Mouse (Mus musculus) lung, adult 18-20 months (tissue): ENCODE measurements around the gene Nme3.
A peak's percentile ranks its signal among the peaks of the same experiment; 100 is the strongest.

ENCODE experiments used
- DNase-seq, 2 experiments: peaks; one replicate each; pipeline ENCODE4 v3.0.0; 2022; ENCODE audit warnings: mixed read lengths in 2 of 2

The Nme3 gene

DNA sequence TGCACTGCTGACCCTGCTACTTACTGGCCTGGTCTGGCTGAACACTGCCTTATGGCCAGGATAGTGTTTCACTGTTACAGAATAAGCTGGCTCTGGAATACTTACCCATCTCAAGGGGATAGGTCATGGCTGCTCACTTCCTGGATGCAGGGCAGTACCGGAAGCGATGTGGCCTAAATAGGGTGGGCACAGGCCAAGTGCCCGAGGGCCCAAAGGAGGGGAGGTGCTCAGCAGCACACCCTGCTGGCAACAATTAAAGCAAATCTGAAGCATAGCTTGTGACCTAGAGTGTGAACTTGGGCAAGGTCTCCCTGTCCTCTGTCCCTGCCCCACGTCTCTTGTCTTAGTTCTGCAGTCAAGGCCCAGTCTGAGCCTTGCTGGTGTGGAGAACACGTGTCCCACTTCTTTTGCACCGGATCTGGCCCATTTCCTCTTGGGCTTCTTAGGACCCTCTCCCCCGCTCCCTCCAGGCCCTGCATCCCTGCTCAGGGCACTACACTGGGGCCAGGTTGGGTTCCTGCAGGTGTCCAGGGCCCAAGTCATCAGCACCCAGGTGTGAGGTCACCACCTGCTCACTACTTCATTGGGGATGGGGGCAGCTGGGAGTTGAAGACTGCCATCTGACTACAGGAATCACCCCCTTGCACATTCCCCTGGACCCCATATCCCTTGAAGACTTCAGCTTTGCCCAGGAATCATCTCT, 14.4 kb upstream of the Nme3 start:
- DNase-seq = no peak

GRCm38 (mm10) chr17:24884391-24884790, 11.9 kb upstream of the Nme3 start:
- no peak for DNase-seq

DNA sequence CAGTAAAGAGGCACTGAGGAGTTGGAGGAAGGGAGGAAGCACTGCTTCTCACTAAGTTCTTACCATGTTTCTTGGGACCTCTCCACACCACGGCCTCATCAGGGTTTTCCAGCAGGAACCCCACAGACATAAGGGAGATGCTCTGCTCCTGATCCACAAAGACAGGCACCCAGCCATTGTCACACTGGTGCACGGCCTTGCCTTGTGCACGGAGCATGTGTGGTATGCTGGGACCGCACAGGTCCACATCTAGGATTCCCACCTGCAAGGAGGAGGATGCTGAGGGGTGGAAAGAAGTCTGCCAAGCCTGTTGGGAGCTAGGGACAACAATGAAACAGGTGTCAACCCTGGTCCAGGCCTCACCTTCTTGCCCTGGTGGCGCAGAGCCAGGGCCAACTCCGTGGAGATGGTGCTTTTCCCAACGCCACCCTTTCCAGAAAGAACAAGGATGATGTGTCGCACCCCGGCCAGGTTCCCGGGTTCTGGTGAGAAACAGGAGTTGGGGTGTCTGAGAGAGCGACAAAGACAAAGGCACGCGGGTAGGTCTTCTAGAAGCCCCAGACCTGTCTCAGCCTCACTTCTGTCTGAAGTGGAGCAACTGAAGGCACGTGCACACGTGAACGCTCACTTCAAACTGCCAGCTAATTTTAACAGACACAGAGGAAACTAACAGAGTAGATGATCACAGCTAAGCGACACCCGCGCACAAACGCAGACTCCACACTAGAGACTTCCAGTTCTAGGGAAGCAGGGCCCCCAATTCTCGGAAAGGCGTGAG, 10.8 kb upstream of the Nme3 start:
- DNase-seq = no peak

- DNase-seq = peak; percentile 99
These were observed 10.0 kb upstream of the Nme3 start, which contains the start of the genes Nubp2 and Spsb3 for GRCm38 (mm10) chr17:24886134-24886931. Gene Nubp2, minus strand, starts transcription at chr17:24886349. Gene Spsb3, plus strand, starts transcription at chr17:24886643.

GRCm38 (mm10) chr17:24886932-24887271, 9.4 kb upstream of the Nme3 start:
- DNase-seq = no peak

DNA sequence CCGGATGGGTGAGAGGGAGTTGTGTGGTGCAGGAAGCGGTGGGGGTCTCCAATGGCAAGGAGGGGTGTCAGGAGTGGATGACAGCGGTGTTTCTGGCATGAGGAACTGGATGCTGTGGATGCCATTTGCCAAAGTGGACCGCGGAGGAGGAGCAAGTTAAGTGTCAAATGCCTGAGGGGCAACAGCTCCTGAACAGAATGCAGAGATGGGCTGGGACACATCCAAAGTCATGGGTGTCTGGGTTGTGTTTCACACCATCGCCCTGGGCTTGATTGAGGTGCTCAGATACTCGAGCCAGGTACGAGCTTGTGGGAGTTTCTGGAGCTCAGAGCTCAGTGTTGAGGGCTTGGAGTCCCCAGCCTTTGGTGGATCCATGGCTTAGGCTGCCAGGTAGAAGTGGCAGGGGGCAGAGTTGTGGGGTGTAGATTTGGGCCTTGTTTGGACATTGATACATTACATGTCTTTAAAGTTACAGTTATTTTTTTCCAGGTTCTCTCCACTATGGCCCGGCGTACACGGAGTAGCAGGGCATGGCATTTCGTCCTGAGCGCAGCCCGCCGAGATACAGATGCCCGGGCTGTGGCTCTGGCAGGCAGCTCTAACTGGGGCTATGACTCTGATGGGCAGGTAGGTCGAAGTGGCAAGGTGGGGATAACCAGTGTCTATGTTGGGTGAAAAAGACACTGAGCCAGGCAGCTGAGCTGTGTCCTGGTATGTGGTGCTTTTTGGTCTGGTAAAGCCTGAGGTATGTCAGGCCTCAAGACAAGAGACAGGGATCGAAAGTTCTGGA, 8.8 kb upstream of the Nme3 start:
- no peak for DNase-seq

DNA sequence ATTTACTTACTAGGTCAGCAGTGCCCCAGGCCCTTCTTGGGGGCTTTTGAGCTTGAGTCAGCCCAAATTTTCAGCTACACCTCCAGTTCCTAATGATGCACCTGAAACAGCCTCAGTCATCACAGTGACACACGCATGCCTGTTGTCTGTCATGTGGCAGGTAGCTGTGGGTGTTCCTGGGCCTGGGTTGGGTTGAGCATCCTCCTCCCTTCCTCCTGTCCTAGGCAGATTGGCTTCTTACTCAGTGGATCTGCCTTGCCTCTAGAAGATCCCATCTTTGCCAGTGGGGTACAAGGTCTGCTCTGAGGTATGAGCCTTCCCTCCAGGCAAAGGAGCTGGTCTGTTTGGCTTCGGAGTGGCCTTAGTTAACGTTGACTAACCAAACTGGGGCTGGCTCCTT, 7.4 kb upstream of the Nme3 start:
- DNase-seq = no peak

GRCm38 (mm10) chr17:24890151-24891092, 5.9 kb upstream of the Nme3 start:
- no peak for DNase-seq

DNA sequence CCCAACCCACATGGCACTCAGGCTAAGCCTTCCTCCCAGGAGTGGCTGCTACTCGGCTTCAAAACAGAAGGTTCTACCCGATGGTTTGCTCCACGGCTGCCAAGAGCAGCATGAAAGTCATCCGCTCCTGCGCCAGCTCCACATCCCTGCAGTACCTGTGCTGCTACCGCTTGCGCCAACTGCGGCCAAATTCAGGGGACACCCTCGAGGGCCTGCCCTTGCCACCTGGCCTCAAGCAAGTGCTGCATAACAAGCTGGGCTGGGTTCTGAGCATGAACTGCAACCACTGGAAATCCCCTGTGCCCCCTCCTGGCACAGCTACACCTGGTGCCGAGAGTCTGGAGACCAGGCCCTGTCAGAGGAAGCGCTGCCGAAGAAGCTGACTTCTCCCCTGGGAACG, 5.0 kb upstream of the Nme3 start:
- no peak for DNase-seq

DNA sequence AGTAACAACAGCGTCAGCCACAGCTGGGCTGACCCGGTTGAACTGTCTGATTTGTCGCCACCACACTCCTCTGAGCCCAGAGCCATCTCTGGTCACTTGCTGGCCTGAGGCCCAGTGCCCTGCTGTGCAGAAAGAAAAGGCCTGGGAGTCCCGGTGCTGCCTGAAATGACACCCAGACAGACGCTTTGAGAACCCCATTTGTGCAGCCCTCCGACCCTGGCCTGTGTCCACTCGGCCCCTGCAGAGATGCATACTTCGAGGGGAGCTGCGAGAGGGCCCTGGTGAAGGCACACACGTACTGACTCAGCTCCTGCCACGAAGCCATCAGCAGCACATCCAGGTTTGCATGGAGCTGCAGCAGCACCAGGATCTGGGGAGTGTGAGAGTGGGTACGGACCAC, 3.5 kb upstream of the Nme3 start:
- no peak for DNase-seq

- DNase-seq = no peak
These were observed 3.0 kb upstream of the Nme3 start for GRCm38 (mm10) chr17:24893276-24893675.

GRCm38 (mm10) chr17:24894061-24894994, 2.0 kb upstream of the Nme3 start:
- DNase-seq = no peak

- DNase-seq = peak; percentile 83 to 88
These were observed 1.2 kb upstream of the Nme3 start, which contains the start of the genes Eme2 and Mrps34 for GRCm38 (mm10) chr17:24894995-24895547. Gene Eme2, minus strand, starts transcription at chr17:24895087. Gene Mrps34, plus strand, starts transcription at chr17:24895116.

DNA sequence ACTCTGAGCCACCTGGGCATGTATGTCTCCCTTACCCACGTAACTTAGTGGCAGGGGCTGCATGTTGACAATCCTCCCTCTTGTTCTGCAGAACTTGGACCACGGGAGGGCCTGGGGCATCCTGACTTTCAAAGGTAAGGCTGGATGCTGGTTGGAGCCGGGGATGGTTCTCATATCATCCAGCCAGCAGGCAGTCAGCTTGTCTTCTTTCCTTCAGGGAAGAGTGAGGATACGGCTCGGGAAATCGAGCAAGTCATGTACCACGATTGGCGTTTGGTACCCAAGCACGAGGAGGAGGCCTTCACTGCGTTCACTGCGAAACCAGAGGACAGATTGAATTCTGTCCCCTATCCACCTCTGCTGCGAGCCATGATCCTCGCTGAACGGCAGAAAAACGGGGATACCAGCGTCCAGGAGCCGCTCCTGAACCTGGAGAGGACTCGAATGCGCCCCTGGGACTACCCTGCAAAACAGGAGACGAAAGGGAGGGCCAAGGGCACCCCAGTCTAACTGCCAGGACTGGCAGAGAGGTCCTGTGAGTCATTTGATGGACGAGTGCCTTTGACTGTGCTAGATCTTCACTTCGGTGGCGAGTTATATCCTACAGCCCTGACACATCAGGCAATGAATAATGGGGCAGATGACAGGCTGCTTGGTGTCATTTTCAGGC, 594 bp upstream of the Nme3 start:
- DNase-seq = no peak

DNA sequence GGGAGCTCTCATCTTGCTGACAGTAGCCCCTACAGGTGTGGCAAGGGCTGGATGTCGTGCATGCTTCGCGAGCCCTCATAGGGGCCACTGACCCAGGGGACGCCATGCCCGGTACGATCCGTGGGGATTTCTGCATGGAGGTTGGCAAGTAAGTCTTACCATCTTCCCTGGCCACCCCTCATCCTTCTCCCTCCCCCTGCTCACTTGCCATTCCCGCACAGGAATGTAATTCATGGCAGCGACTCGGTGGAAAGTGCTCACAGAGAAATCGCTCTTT, 631 bp downstream of the Nme3 start:
- no peak for DNase-seq

GRCm38 (mm10) chr17:24897600-24897999, 1.3 kb downstream of the Nme3 start:
- DNase-seq = no peak

DNA sequence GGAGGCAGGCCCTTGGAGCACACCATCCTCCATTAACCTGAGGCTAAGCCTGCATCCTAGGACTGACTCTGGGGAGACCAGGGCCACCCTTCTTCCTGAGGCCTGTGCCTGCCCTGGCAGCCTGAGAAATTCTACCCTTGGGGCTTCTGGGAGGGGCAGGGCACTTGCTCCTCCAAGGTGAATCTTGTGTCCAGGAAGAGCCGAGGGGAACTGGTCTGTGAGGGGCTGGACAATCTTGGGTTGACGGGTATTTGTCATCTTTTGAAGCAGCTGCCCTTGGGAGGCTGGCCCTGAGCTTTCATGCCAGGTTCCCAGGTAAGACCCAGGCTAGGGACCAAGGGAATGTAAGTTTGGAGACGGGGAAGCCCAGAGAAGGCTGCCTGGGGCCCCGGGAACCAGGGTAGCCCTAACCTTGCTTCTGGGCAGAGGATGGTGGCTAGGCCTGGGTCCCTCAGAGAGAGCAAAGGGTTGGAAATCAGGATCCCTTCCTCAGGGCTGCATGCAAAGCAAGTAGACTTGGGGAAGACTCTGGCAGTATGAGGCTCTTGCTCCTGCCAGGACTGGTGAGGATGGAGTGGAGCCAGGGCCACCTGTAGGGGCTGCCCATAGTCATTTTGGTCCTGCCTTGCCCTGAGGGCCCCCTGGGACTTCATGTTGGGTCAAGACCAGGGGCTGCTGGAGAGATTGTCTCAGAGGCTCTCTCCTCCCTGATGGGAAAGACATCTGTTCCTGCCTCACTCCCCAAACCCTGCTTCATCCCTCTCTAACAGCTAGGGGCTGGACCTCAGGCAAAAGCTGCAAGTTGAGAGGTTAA, 1.9 kb downstream of the Nme3 start:
- DNase-seq = no peak

DNA sequence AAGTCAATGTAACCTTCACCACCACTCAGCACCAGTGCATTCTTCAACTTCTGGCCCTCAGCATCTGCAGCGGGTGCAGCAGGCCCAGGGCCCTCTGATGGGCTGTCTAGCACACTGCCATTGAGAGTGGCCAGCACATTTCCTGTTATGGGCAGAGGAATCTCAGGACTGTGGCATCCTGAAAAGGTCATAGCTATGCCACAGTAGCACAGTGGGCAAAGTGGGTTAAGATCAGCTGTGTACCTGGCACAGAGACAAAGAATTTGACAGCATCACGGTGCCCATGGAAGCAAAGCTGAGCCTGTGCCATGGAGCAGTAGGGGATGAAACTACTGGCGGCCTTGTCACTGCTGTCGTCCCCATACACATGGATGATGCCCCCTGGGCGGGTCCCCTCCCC, 2.9 kb downstream of the Nme3 start:
- no peak for DNase-seq

GRCm38 (mm10) chr17:24900014-24900413, 3.7 kb downstream of the Nme3 start:
- DNase-seq = no peak
